Comparison of ENCODE assay signal across 8 mouse cellular contexts in genomic region chr16:20958905-20959304, GRCm38 (mm10).
A peak's percentile ranks its signal among the peaks of the same experiment; 100 is the strongest.
DNase-seq lines count a peak whose midpoint lies in the region; ATAC-seq and TF ChIP-seq lines count a peak whose summit lies in the region.

No protein-coding gene starts in this region.

- TF ChIP-seq POLR2A in cerebellum, adult 2 months (IDR thresholded peaks at IDR 0.05; ENCODE audit: borderline replicate concordance, insufficient read depth, low read length) = no peak
- no peak for TF ChIP-seq POLR2A in limb, embryonic 14.5 days (IDR thresholded peaks at IDR 0.05; ENCODE audit: borderline replicate concordance, extremely low read depth, insufficient read depth, insufficient read length)

- H3K27me3 ChIP-seq in hindbrain, embryonic 13.5 days = no peaks in the 10 kb centered on the region
- H3K27me3 ChIP-seq in hindbrain, embryonic 12.5 days = no peaks in the 10 kb centered on the region
- no peaks in the 10 kb centered on the region for H3K27me3 ChIP-seq in cerebellum, adult 2 months (ENCODE audit: control insufficient read depth, insufficient read depth, low read length)
- H3K27me3 ChIP-seq in limb, embryonic 14.5 days (ENCODE audit: control insufficient read depth, insufficient read depth, low read length) = no peaks in the 10 kb centered on the region

- no peak overlapping the region for H3K4me3 ChIP-seq in hindbrain, embryonic 13.5 days
- no peak overlapping the region for H3K4me3 ChIP-seq in hindbrain, embryonic 12.5 days
- H3K4me3 ChIP-seq in cerebellum, adult 2 months (replicated peaks; ENCODE audit: insufficient read depth, low read depth, low read length) = no peak overlapping the region
- no peak overlapping the region for H3K4me3 ChIP-seq in limb, embryonic 14.5 days (replicated peaks; ENCODE audit: low read length)

- H3K27ac ChIP-seq in hindbrain, embryonic 13.5 days = no peak overlapping the region
- H3K27ac ChIP-seq in hindbrain, embryonic 12.5 days = no peak overlapping the region
- H3K27ac ChIP-seq in cerebellum, adult 2 months (ENCODE audit: insufficient read depth, low read length) = no peak overlapping the region
- no peak overlapping the region for H3K27ac ChIP-seq in limb, embryonic 14.5 days (replicated peaks; ENCODE audit: low read depth, low read length)

- no peak for TF ChIP-seq CTCF in cerebellum, adult 2 months (IDR thresholded peaks at IDR 0.05; ENCODE audit: borderline replicate concordance, insufficient read depth, low read depth, low read length)

- no peaks in the 10 kb centered on the region for H3K4me1 ChIP-seq in hindbrain, embryonic 13.5 days (replicated peaks)
- H3K4me1 ChIP-seq in hindbrain, embryonic 12.5 days = no peaks in the 10 kb centered on the region
- no peaks in the 10 kb centered on the region for H3K4me1 ChIP-seq in cerebellum, adult 2 months (ENCODE audit: control insufficient read depth, insufficient read depth, low read length)
- no peaks in the 10 kb centered on the region for H3K4me1 ChIP-seq in limb, embryonic 14.5 days (ENCODE audit: control insufficient read depth, insufficient read depth, low read length)

- H3K9ac ChIP-seq in hindbrain, embryonic 13.5 days = no peak overlapping the region
- no peak overlapping the region for H3K9ac ChIP-seq in hindbrain, embryonic 12.5 days
- H3K9ac ChIP-seq in limb, embryonic 14.5 days (ENCODE audit: low read depth, low read length, severe bottlenecking) = no peak overlapping the region

- no peaks in the 10 kb centered on the region for H3K9me3 ChIP-seq in hindbrain, embryonic 13.5 days
- H3K9me3 ChIP-seq in hindbrain, embryonic 12.5 days (replicated peaks) = no peaks in the 10 kb centered on the region
- no peaks in the 10 kb centered on the region for H3K9me3 ChIP-seq in limb, embryonic 14.5 days (ENCODE audit: control insufficient read depth, low read length)

- H3K4me2 ChIP-seq in hindbrain, embryonic 13.5 days = peak overlapping the region; percentile 4; the same call in 1 of the 2 replicates
- no peak overlapping the region for H3K4me2 ChIP-seq in hindbrain, embryonic 12.5 days (replicated peaks)
- H3K4me2 ChIP-seq in limb, embryonic 14.5 days (replicated peaks; ENCODE audit: low read depth, low read length, severe bottlenecking) = peak overlapping the region; percentile 31

- no peaks in the 10 kb centered on the region for H3K36me3 ChIP-seq in hindbrain, embryonic 13.5 days
- no peaks in the 10 kb centered on the region for H3K36me3 ChIP-seq in hindbrain, embryonic 12.5 days
- H3K36me3 ChIP-seq in limb, embryonic 14.5 days (ENCODE audit: control insufficient read depth, insufficient read depth, low read length) = no peaks in the 10 kb centered on the region

- DNase-seq in 416B (ENCODE audit: low read depth) = peak; percentile 5
- DNase-seq in cerebellum, adult 2 months = peak; percentile 13 to 15
- DNase-seq in limb, embryonic 14.5 days (ENCODE audit: low spot score) = peak; percentile 22
- DNase-seq in urinary bladder, postnatal 25 days (ENCODE audit: low spot score) = peak; percentile 33
- DNase-seq in gastrocnemius, adult 18-20 months (ENCODE audit: low spot score) = no peak
- DNase-seq in adrenal gland, adult 18-20 months (ENCODE audit: low spot score in 2 of 2) = no peak

- ATAC-seq in hindbrain, embryonic 13.5 days (ENCODE audit: low FRiP score) = peak; percentile 32; the same call in 1 of the 2 replicates
- no peak for ATAC-seq in hindbrain, embryonic 12.5 days (ENCODE audit: low FRiP score)
- ATAC-seq in limb, embryonic 14.5 days (ENCODE audit: low FRiP score, low read depth) = no peak; the same call in 1 of the 2 replicates

- 54% methylated on average over 10 of the region's 10 CpGs for WGBS in hindbrain, embryonic 13.5 days
- WGBS in hindbrain, embryonic 12.5 days = 70% methylated on average over 10 of the region's 10 CpGs
- WGBS in cerebellum, adult 2 months = 17% methylated on average over 10 of the region's 10 CpGs
- 32% methylated on average over 10 of the region's 10 CpGs for WGBS in limb, embryonic 14.5 days

Comparison
In these comparisons a context has a peak if more than half of its experiments do, and no peak if none do; other contexts are left out.
1. DNase-seq: peak in 416B (single experiment), cerebellum, adult 2 months (2 of 2), limb, embryonic 14.5 days (single experiment) and urinary bladder, postnatal 25 days (single experiment); none in gastrocnemius, adult 18-20 months (single experiment) and adrenal gland, adult 18-20 months (0 of 2).